Mouse (Mus musculus) midbrain, postnatal 0 days (tissue): ENCODE measurements around the gene Chid1. TPM values are rescaled to one million over a fixed set of nuclear protein-coding genes. Genes with fewer than 3 reads are reported as not detected.
A peak's percentile ranks its signal among the peaks of the same experiment; 100 is the strongest.

Experiments
- ATAC-seq: fragments of 200-750 bp; cut with Nextera tagmentation; 2 replicates; pipeline ENCODE4 v1.8.0; 2017; ENCODE audit warnings: moderate number of reproducible peaks, mild to moderate bottlenecking, moderate TSS enrichment, moderate library complexity; ENCODE audit not compliant: low FRiP score
- DNase-seq: peaks from one replicate; pipeline ENCODE4 v3.0.0-alpha.2; 2015; ENCODE audit warnings: low spot score
- H3K27ac ChIP-seq: fragments of 300-500 bp; sonication (generic); 2 replicates; pipeline ENCODE4 v1.5.1; 2014; ENCODE audit warnings: low read depth, mild to moderate bottlenecking, low read length, mixed read lengths
- H3K27me3 ChIP-seq: fragments of 300-500 bp; sonication (generic); 2 replicates; pipeline ENCODE4 v1.6.1; 2014; ENCODE audit warnings: low read length, control low read depth, mixed read lengths; ENCODE audit not compliant: insufficient read depth
- H3K36me3 ChIP-seq: fragments of 300-500 bp; sonication (generic); 2 replicates; pipeline ENCODE4 v1.6.1; 2014; ENCODE audit warnings: low read length, control low read depth, mixed read lengths; ENCODE audit not compliant: insufficient read depth
- H3K4me1 ChIP-seq: fragments of 300-500 bp; sonication (generic); 2 replicates; pipeline ENCODE4 v1.6.1; 2014; ENCODE audit warnings: mild to moderate bottlenecking, control low read depth, antibody characterized with exemption, low read length, mixed read lengths; ENCODE audit not compliant: insufficient read depth
- H3K4me2 ChIP-seq: fragments of 300-500 bp; sonication (generic); 2 replicates; pipeline ENCODE4 v1.6.1; 2014; ENCODE audit warnings: low read depth, mild to moderate bottlenecking, low read length, mixed read lengths; ENCODE audit not compliant: poor library complexity, severe bottlenecking
- H3K4me3 ChIP-seq: fragments of 300-500 bp; sonication (generic); 2 replicates; pipeline ENCODE4 v1.5.1; 2014; ENCODE audit warnings: low read depth, mild to moderate bottlenecking, low read length, moderate library complexity
- H3K9ac ChIP-seq: fragments of 300-500 bp; sonication (generic); replicated peaks from 2 replicates; pipeline ENCODE4 v1.6.1; 2014; ENCODE audit warnings: mild to moderate bottlenecking, low read length, moderate library complexity, mixed read lengths; ENCODE audit not compliant: poor library complexity, severe bottlenecking
- H3K9me3 ChIP-seq: fragments of 300-500 bp; sonication (generic); 2 replicates; pipeline ENCODE4 v1.6.1; 2016; ENCODE audit warnings: low read length, control low read depth
- CTCF ChIP-seq: IDR thresholded peaks from 2 replicates; pipeline ENCODE4 v1.5.1; 2016; ENCODE audit warnings: antibody characterized with exemption, mild to moderate bottlenecking
- WGBS: fragments of 180-500 bp; shearing (Covaris S2); extraction: QIAGEN DNeasy Blood & Tissue Kit; methylation state at CpG from one replicate; pipeline ENCODE4 v1.1.7; 2014; 5-methylcytosine and 5-hydroxymethylcytosine counted together
- polyA plus RNA-seq: library from polyadenylated mRNA; unstranded; fragments of >200 nt; fragmentation: Nextera tagmentation; extraction: Ambion mirVana; gene quantifications from 2 replicates; pipeline ENCODE4 v1.2.1, GENCODE M21; 2015
- total RNA-seq: library from RNA; depleted of rRNA; stranded (reverse); fragments of >200 nt; gene quantifications from 2 replicates; pipeline ENCODE4 v1.2.3, GENCODE M21; 2014

The Chid1 gene
- total and polyA plus RNA-seq, 2 experiments from 2014 or later: 35.4 to 47.5 TPM

DNA sequence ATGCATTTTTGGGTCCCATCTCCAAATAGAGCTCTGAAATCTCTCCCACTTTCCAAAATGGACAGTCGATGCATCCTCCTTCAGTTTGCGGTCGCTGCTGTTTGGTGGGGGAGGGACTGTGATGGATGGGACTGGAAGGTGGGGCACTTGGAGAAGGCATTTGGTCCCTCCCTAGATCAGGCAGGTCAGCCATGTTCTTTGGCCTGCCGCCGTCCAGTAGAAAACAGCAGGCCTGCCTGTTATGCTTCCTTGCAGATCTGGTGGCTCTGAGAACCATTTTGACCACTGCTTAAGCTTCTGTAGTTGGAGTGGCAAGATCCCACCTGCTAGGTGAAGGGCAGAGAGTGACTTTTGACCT lies 71.5 kb downstream of the Chid1 start:
- no peaks in the 10 kb centered on the region for H3K9me3 ChIP-seq
- 22% methylated on average over 5 of the region's 5 CpGs for WGBS
- no peak for ATAC-seq
- H3K36me3 ChIP-seq: peaks cover 22% of the 10 kb centered on the region
- peak overlapping the region; percentile 49 for H3K4me3 ChIP-seq
- DNase-seq: no peak
- peaks cover 26% of the 10 kb centered on the region for H3K27me3 ChIP-seq
- peak overlapping the region; percentile 80 for H3K27ac ChIP-seq
- H3K4me2 ChIP-seq: peak overlapping the region; percentile 77
- peaks cover 26% of the 10 kb centered on the region for H3K4me1 ChIP-seq
- peak overlapping the region; percentile 64 for H3K9ac ChIP-seq
- TF ChIP-seq CTCF: no peak

DNA sequence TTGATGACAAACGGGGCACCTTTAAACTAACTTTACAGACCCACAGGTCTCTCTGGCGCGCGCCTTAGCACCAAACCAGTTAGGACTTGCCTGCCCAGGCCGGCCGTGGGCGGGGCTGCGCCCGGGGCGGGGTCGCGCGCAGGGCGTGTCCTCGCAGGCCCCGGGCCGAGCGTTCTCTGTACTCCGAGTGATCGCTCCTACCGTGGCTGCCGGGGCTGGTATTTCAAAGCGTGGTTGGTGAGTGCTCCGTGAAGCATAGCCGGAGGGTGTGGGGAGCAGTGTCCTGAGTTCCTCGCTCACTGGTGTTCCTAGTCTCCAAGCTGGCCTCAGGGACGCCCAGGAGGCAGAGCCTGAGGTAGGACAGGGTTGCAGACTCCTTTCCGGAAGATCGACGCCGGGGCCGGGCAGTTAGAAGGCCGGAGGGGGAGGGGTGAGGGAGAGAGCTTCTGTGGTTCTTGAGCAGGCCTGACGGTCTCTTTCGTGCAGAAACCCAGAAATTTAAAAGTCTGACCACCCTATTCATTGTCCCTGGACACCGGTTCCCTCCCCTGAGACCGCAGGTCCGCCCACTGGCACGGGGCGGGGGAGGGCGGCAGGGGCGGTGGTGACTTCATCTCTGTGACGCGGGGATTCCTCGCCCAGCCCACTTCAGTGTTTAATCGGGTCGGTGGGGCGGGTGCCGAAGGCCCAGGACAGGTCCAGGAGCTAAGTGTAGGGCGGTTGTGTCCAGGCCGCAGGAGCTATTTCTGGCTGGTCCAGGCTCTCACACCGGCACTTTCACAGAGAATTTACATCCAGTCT lies 72.2 kb downstream of the Chid1 start, which contains the start of gene Cd151:
Gene Cd151, plus strand, starts transcription at position 163 of the 801 bp plus-strand sequence.
- peaks cover 18% of the 10 kb centered on the region for H3K36me3 ChIP-seq
- H3K9ac ChIP-seq: peak within 1 kb of the TSS; percentile 64
- H3K9me3 ChIP-seq: no peaks in the 10 kb centered on the region
- H3K4me1 ChIP-seq: peaks cover 26% of the 10 kb centered on the region
- peak within 1 kb of the TSS; percentile 77 for H3K4me2 ChIP-seq
- TF ChIP-seq CTCF: no peak
- ATAC-seq: peak; percentile 45
- DNase-seq: peak; percentile 65
- peak within 1 kb of the TSS; percentile 80 for H3K27ac ChIP-seq
- H3K27me3 ChIP-seq: peaks cover 33% of the 10 kb centered on the region
- WGBS: 2% methylated on average over 52 of the region's 52 CpGs
- peak within 1 kb of the TSS; percentile 49 for H3K4me3 ChIP-seq

DNA sequence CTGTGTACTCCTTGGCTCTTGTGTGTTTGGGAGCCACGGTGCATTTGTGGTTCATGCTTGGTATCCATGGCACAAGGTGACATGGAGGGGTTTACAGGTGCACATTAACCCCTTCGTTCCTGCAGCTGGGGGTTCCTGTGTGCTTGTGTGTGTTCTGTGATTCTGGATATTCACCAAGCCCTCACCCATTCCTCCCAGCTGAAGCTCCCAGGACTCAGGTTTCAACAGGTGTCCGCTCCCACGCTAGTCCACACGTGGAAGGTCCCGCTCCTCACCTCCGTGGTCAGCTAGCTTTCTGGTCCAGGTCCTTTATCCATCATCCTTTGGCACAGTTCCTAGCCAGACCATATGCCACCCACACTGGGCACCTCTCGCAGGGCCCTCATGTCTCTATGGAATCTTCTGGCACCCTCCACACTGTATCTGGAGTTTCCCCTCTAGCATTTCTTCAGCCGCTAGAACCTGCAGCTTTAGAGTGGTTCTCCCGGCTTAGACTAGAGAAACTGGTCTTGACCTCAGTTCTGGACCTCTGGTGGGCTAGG lies 73.0 kb downstream of the Chid1 start:
- WGBS: 67% methylated on average over 10 of the region's 10 CpGs
- Histone ChIP-seq H3K4me2 (peak overlapping the region; percentile 77), H3K36me3 (peaks cover 17% of the 10 kb centered on the region), H3K4me1 (peaks cover 30% of the 10 kb centered on the region), H3K27me3 (peaks cover 39% of the 10 kb centered on the region), H3K4me3 (peak overlapping the region; percentile 49), H3K27ac (no peak overlapping the region), H3K9me3 (no peaks in the 10 kb centered on the region), H3K9ac (peak overlapping the region; percentile 64; the same call in 1 of the 2 replicates)
- ATAC-seq (no peak), DNase-seq (no peak)
- TF ChIP-seq CTCF: no peak

DNA sequence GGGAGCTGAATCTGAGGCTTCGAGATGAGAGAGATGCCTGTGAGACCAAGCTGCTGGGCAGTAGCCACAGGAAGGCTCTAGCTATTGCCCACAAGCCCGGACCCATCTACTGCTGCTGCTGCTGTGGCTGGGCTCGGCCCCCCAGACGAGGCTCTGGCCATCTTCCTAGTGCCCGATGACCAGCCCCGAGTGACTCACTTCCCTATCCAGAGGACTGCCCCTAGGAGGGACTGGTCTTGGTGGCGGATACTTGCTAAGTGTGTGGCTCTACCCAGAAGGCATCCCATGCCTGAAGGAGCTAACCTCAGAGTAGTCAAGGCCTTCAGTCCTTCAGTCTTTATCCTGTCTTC lies 73.6 kb downstream of the Chid1 start:
- no peak overlapping the region for H3K4me3 ChIP-seq
- ATAC-seq (no peak), DNase-seq (no peak)
- no peak for TF ChIP-seq CTCF
- peaks cover 45% of the 10 kb centered on the region for H3K27me3 ChIP-seq
- H3K9ac ChIP-seq: no peak overlapping the region
- peaks cover 11% of the 10 kb centered on the region for H3K36me3 ChIP-seq
- H3K9me3 ChIP-seq: no peaks in the 10 kb centered on the region
- 78% methylated on average over 7 of the region's 7 CpGs for WGBS
- no peak overlapping the region for H3K4me2 ChIP-seq
- peaks cover 32% of the 10 kb centered on the region for H3K4me1 ChIP-seq
- H3K27ac ChIP-seq: no peak overlapping the region

DNA sequence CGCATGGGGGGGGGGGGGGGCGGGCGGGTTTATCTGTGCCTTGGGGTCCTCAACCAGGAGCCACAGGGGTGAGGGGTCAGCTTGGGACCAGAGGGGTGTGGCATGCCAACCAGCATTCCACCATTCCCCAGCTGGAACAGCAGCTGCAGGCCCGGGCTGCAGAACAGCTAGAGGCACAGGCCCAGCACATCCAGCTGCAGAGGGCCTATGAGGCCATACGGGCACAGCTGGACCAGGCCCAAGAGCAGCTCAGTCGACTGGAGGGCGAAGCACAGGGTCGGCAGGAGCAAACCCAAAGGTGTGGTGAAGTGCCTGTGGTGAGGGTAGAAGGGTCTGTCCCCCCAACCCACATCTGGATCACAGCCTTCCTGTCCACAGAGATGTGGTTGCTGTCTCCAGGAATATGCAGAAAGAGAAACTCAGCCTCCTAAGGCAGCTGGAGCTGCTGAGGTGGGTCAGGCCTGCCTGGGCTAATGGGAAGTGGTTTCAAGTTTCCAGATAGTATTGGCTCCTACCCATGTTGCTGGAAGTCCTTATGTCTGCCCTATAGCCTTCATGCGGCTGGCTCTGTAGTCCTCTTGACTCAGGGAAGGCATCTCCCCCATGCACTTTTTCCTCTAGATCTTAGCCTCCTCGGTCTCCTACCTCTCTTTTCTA lies 74.1 kb downstream of the Chid1 start:
- TF ChIP-seq CTCF: no peak
- no peaks in the 10 kb centered on the region for H3K9me3 ChIP-seq
- H3K27ac ChIP-seq: no peak overlapping the region
- 42% methylated on average over 9 of the region's 10 CpGs for WGBS
- ATAC-seq (no peak), DNase-seq (no peak)
- peak overlapping the region; percentile 20; the same call in 1 of the 2 replicates for H3K4me3 ChIP-seq
- H3K4me2 ChIP-seq: peak overlapping the region; percentile 28; the same call in 1 of the 2 replicates
- no peak overlapping the region for H3K9ac ChIP-seq
- peaks cover 9% of the 10 kb centered on the region for H3K36me3 ChIP-seq
- peaks cover 50% of the 10 kb centered on the region for H3K27me3 ChIP-seq
- H3K4me1 ChIP-seq: peaks cover 32% of the 10 kb centered on the region
